Mouse (Mus musculus) heart, postnatal 4 days (tissue): ENCODE data around the gene Trim40. TPM values are rescaled to one million over a fixed set of nuclear protein-coding genes. Genes with fewer than 3 reads are reported as not detected.
"Not testable (repeated sequence)": the region's sequence is repeated elsewhere in the genome, so short reads cannot be mapped to it uniquely, and the experiment has no call there.

Source experiments
- DNase-seq: peaks from one replicate; pipeline ENCODE4 v3.0.0; 2021
- total RNA-seq, 2 experiments: library from RNA; stranded (reverse); gene quantifications; 2 replicates each; pipeline ENCODE4 v1.2.3; 2021

Gene Trim40
- total RNA-seq, 2 experiments from 2014 or later = not detected

DNA sequence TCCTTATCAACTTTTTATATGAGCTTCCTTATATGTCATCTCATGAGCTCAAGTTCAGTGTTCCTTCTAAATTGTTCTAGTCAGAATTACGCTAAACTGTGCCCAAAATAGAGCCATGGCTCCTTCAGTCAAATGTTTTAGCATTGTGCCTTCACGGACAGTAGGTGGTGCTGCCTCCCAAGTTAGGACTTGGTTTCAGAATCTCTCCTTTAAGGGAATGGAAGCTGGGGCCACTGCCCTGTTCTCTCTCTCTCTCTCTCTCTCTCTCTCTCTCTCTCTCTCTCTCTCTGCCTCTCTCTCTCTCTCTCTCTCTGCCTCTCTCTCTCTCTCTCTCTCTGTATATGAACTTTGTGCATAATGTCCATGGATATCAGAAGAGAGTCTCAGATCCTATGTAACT is 2.4 kb upstream of the Trim40 start:
- DNase-seq = peak; percentile 51

DNA sequence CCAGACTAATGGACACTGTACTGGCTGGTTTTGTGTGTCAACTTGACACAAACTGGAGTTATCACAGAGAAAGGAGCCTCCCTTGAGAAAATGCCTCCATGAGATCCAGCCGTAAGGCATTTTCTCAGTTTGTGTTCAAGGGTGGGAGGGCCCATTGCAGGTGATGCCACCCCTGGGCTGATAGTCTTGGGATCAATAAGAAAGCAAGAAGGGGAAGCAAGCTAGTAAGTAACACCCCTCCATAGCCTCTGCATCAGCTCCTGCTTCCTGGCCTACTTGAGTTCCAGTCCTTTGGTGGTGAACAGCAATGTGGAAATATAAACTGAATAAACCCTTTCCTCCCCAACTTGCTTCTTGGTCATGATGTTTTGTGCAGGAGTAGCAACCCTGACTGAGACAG is 1.6 kb upstream of the Trim40 start:
- DNase-seq = not testable (repeated sequence)

DNA sequence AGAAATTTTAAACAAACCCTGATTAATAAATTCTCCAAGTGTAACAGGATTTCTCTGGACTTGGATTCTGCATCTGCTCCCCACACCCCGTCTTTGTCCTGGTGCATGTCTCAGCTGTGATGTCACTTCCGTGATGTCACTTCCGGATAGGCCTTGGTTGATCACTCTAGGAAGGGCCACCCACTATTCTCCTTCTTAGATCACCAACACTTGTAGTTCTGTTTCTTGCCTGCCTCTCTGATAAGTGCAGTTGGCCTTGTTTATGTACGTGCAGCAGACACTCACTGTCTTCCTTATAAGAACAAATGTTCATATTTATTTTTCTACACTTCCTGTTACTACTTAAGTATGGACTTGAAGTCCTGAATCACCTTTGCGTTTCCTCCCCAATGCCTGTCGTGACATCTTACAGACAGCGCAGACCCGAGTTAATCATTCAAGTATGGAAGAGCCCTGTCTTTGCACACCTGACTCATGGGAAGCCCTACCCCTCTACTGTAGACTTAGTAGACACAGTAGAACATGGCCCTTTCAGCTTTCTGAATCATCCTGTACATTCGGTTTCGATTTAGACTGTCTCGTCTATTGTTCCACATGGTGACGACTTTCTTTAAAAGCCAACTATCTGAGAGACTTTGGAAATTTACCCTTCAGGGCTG is 4.7 kb downstream of the Trim40 start:
- DNase-seq = no peak

DNA sequence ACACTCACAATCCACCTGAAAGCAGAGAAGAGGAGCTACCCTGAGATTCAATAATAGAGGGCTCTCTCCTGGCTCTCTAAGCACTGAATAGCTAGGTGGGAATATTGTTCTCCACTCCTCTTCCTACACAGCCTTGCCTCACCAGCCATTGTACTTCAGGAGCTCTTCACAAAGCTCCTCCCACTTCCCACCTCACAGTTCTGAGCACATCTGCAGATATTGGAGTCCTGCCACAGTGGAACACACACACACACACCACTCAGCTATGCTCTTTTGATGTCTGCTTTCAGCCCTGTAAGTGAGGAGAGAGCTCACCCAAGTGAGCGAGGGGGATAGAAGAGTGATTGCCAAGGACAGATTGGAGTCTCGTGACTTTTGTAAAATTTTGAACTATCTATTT is 6.6 kb downstream of the Trim40 start:
- DNase-seq = no peak

DNA sequence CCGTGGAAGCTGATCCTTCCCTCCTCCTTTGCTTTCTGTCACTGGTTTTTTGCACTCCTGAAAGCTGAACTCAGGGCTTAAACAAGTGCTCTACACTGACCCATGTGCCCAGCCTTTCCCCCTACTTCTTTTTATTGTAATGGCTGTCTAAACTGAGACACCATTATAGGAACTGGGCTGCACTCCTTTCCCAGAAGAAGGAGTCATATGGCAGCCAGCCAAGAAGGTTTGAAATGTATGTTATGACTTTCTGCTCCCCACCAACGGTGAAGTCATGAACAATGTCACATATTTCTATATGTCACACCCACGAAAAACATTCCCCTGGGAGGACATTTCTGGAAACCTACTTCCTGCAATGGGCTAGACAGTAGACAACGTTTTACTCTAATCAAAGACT is 15.3 kb downstream of the Trim40 start:
- no peak for DNase-seq

DNA sequence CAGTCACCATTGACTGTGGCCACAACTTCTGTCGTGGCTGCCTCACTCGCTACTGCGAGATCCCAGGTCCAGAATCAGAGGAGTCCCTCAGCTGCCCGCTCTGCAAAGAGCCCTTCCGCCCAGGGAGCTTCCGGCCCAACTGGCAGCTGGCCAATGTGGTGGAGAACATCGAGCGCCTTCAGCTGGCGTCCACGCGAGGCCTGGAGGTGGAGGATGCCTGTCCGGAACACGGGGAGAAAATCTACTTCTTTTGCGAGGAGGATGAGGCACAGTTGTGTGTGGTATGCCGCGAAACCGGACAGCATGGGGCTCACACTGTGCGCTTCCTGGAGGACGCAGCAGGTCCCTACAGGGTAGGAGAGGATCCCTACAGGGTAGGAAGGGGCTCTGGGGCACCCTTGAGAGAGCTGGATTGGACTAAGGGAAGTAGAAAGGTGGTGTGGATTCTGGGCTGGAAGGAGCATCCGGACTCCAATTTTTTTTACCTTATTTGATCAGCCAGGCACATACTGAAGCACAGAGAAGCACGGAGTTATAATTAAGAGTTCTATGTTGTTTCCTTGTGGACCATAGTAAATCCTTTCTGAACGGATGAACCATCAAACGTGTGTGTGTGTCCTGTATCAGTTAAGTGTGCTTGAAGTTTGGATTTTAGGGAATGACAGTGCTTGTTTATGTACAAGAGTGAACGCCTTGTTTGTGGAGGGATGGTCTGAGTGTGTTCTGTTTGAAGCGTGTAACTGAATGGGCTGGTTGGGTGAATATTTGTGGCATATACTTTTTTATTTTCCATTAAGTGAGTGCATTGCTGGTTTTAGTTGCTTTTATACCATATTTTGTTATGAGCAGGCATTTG is 19.7 kb downstream of the Trim40 start:
- peak; percentile 57 for DNase-seq

DNA sequence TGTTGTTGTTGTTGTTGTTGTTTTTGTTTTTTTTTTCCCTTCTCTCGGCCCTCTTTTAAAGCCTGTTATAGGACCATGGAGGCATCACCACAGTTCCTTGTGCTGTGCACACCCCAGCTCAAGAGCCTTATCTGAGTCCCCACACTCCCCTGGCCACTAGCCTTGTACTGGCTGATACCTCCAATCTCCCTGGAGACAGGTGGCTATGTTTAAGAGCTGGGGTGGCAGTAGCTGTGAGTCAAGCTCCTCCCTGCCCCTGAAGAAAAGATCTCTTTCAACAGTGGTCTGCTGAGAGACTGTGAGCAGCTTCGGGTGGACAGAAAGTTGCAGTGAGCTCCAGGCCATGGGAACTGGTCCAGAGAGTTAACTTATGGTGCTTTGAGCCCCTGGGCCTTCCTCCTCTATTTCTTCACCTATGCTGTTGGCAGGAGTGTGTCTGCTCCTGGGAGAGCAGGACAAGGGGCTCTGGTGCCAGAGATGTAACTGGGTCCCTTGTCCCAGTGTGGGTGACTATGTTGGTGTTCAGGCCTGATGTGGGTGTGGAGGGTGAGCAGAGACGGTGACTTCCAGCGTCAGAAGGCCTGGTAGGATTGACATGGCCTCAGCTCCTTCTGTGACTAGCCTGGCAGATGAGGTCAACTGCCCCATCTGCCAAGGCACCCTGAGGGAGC is 20.5 kb downstream of the Trim40 start, which contains the start of gene Trim10:
Gene Trim10 (plus strand): TSS at position 291 of the 671 bp plus-strand sequence.
- DNase-seq = no peak

DNA sequence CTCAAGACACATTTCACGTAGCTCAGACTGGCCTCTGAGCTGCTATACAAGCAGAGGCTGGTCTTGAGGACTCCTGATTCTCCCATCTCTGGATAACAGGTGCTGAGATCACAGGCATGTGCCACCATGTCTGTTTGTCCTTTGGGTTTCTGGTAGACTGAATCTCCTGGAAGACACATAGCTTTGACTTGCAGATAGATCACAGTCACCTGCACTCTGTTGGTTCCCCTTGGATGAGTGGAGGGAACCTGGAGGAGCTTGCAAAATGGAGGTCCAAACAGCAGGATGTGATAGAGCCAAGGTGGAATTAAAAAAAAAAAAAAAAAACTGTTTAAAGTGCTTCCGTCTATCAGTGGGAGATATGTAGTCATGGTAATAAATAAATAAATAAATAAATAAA is 21.1 kb downstream of the Trim40 start:
- DNase-seq = no peak

DNA sequence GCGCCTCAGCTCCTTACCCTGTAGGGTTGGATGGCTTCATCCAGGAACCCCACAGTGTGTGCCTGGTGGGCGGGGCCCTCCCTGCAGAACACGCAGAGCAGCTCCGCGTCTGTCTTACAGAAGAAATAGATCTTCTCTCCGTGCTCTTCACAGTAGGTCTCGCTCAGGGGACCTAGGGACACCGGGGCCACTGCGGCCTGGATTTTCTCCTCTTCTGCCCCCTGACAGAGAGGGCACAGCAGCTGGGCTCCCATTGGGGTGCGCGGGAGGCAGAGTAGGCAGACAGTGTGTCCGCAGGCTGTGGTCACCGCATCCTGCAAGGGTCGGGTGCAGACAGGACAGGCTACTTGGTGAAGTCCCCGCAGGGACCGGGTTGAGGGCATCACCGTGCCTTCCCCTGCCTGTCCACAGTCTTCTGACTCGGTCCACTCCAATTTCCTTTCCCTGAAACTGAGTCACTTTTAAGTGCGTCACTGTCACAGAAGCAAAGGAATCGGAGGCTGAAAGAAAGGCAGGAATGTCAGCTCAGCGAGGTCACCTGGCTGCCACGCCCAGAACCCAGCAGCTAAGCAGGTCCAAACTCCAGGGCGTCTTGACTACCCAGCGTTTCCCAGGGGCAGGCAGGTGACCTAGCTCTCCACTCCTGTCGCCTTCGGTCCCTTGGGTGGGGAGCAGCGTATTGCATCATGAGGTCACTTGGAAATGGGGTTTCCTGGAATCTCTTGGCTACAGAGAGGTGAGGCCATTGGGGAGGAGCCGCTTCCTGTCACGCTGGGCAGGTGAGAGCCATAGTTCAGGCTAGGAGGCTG is 23.0 kb downstream of the Trim40 start, which contains the start of gene Trim15:
Gene Trim15 (minus strand): TSS at position 492 of the 809 bp plus-strand sequence.
- DNase-seq = no peak

DNA sequence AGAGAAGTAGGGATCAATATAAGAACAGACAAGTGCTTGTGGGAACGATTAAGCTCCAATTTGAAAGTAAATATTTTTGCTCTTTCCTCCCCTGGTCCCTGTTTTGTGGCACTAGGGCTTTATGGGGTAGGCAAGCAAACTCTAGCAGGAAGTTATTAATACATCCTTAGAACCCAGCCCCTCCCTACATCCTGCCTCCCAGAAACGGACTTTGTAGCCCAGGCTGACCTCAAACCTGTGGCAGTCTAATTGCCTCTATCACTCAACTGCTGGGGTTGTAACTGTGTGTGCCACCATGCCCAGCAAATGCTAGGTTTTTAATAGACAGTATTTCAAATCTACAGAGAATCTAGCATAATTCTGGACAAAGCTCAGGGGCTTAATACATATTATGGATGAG is 28.2 kb downstream of the Trim40 start:
- DNase-seq = no peak

DNA sequence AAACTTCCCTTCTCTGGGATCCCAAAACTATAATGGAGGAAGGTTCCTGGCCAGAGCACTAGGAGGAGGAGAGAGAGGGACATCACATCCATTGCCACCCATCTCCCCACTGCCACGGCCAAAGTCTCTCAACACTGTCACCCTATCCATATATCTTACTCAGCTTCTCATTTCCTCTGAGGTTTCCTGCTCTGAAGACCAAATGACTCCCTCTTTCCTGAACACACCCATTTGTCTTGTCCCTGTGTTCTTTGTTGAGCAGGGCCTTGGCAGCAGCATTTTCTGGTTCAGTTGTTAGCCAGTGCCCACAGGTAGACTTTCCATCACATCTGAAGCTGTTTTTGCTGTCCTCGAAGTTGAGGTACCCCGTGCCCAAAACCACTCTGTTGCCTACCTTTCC is 31.7 kb downstream of the Trim40 start:
- DNase-seq = no peak

DNA sequence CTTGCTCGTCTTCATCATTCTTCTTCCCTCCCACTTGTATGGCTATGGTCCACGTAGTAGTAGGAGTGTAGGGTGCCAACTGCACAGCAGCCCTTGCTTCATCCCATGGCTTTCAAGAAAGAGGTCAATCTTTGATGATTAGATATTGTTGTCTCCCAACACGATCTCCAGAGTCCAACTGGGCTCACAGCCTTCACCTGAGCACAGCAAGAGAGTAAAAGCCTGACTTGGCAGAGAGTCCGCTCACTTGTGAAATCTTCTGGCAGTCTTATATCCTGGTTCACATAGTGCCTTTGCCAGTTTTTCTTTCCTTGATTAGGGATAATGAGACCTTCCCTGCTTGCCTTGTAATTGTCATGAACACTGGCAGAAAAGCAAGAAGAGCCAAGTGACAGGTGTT is 33.7 kb downstream of the Trim40 start:
- DNase-seq = no peak

DNA sequence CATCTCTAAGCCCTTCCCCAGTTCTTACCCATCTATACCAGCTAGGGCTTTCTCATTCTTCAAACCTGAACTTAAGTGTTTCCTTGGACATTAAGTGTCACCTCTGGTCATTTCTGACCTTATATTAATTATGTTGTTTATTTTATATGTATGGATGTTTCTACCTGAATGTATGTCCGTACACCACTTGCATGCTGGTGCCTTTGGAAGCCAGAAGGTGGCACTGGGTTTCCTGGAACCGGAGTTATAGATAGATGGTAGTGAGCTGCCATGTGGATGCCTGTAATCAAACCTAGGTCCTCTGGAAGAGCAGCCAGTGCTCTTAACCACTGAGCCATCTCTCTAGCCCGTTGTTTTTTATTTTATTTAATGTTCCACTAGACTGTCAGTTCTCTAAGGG is 34.4 kb downstream of the Trim40 start:
- no peak for DNase-seq

DNA sequence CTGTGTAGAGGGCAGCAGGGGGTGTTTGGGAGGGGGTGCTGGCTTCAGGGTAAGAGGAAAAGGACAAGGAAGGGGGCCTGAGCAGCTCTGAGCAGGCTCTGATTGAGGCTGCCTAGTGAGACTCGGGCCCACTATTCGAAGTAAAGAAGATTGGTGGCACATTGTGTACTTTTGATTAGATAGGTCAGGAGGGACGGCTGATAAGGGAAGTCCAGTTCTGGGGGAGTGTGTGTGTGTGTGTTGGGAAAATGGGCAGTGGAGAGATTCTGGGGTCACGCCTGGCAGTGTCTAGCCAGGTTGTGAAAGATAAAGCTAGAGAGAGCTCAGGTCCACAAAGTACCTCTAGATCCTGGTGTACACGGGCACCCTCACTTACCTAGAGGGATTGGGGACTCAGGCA is 38.3 kb downstream of the Trim40 start:
- DNase-seq = no peak

DNA sequence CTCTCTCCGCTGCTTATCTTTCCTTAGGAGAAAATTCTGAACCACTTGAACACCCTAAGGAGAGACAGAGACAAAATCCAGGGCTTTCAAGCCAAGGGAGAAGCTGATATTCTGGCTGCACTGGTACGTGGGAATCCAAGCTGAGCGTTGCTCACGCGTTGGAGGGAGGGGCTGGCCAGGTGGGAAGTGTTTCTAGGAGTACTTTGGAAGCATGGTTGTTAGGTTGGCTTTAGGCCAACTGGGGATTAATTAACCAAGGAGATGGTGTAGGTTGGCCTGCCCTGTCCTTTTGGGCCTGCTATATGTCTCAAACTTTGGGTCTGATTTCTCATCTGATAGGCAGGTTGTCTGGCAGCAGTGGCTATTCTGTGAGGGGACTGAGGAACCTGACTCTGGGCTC is 38.7 kb downstream of the Trim40 start:
- no peak for DNase-seq

DNA sequence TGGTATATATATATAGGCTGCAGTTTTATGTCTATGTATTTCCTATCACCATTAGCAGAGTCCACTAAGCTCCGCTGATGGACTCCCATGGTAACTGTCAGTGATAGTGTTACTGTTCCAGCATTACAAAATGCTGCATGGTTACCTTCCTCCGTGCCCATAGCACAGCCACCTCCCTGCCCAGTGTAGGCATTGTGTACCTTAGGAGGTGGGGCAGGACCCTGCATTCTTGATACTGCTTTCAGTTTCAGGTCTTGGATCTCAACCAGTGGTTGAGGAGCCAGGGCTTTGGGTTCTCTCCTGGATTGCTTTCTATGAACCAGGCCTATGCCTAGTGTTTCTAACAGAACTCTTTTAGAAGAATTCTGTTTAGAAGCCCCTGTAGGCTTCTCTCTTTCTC is 39.9 kb downstream of the Trim40 start:
- DNase-seq = no peak

DNA sequence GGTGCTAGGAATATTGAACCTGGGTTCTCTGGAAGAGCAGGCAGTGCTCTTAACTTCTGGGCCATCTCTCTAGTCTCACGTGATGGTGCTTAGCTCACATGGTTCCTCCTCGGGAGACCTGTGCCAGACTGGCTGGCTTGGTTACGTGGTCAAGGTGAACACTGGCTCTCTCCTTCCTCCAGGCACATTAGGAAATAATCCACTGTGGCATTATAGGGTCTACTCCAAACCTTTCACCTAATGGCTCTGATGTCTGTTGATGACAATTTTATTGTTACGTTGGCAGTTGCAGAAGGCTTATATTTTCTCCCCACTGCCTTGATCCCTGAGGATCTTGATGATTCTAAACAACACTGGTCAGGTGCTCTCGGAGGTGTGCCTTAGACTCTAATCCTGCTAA is 41.0 kb downstream of the Trim40 start:
- no peak for DNase-seq

DNA sequence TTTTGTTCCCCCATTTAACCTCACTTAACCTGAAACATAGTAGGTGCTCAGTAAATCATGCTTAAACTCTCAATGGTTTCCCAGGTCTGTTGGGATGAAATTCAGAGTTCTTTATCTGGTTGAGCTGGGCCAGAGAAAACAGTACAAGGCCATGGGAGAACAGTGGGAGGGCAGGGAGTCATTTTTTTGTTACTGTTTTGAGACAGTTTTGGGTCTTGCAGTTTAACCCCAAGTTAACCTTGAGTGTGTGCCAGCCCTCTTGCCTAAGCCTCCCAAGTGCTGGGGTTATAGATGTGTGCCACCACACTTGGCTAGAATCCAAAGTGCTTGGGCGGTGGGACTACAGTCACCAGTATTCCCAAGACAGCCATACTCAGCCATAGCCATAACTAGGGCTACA is 45.2 kb downstream of the Trim40 start:
- DNase-seq = no peak

DNA sequence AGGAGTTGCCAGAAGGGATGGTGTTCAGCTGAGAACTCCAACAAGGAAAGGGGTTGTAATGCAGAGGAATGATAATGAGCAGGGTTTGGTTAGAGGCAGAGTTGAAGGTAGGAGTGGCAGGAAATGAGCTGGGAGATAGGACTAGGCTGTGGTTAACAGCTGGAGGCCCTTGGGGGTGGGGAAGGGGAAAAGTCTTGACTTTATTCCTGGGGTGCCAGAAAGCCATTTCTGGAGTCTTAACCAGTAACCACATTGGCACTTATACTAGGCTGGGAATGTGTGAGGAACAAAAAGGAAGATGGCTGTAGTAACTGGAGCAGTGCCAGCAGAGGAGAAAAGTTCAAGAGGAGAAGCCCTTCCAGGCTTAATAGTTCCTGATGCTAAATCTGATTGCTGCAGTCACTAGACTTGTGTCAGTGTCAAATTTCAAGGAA is 45.6 kb downstream of the Trim40 start:
- DNase-seq = no peak

DNA sequence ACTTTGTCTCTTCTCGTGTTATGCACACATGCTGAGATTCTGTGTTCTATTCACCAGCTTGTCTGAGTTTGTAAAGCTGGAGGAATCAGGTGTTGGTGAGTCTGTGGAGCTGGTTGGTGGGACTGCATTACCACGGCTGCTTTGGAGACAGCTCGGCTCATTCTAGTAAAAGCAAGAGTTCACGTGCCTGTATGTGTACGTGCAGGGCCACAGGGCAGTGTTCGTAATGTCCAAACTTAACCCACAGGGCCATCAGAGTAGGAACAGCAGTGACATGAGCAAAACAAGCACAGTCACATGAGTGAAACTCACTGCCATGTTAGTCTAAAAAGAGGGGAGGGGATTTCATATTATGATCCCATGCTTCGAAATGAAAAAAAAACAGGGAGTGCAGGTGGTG is 46.2 kb downstream of the Trim40 start:
- no peak for DNase-seq

DNA sequence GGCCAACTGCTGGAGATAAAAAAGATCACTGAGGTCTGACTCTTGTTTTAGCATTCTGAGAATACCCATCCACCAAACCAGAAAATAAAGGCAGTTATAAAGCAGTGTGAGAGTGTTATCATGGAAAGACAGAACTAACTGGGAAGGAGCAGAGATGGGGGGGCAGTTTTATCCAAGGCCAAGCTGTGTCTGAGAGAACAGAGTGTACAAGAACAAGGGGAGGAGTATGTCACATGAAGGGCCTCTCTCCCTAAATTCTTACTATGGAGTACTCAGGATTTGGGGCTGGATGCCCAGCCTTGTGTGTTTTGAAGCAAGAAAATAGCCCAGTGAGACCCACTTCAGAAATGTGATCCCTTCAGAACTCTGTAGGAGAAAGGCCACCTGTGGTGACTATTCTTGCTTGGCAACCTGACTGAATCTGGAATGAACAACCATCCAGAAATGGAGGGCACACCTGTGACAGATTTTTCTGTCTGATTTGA is 48.9 kb downstream of the Trim40 start:
- DNase-seq = no peak

DNA sequence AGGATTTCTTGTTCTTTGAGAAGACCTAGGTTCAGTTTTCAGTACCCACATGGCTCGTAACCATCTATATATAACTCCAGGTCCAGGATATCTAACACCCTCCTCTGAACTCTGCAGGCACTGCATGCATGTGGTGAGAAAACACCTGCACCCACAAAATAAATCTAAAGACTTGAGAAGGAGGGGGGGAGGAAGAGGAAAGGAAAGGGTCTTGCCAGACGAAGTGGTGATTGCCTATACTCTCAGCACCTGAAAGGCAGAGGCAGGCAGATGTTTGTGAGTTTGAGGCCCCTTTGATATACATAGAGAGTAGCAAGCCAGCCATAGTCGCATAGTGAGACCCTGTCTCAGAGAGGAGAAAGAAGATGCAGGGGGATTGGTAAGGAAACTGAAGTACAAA is 50.0 kb downstream of the Trim40 start:
- DNase-seq = no peak
